ENCODE assay signal across 17 mouse cellular contexts in the genomic region with DNA sequence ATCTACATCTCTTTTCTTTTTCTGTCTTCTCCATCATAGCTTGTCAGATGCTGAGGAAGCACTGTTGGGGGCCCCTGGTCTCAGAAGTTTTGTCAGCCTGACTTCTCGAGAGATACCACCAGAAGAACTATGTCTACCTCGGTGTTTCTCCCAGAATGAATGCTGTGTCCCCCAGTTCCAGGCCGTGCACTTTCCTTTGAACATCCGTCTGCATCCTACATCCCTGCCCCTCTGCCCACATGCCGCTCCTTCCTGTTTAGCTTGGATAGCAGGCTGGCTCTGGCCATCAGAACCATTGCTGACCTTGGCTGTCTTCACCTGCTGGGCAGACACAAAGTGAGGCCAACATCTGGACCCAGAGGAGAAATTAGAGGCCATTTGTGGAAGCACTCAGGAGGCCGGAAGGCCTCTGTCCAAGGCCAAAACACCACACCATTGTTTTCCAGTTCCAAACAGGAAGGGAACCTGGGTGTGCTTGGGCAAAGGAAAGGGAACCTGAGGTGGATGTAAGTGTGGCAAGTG. TPM values are rescaled to one million over a fixed set of nuclear protein-coding genes. Genes with fewer than 3 reads are reported as not detected.
DNase-seq lines count a peak whose midpoint lies in the region; ATAC-seq and TF ChIP-seq lines count a peak whose summit lies in the region.
"Had no signal": no experiment of that assay in that cellular context is flagged by ENCODE, and none has a peak within 500 bp of the region (broad histone marks: within the 10 kb centered on the region; RNA-seq: fewer than 3 reads in every experiment).

No protein-coding gene starts in this region.

- no peak for TF ChIP-seq CTCF in heart, adult 2 months (IDR thresholded peaks at IDR 0.05)
- TF ChIP-seq CTCF in E14TG2a.4 (conservative IDR thresholded peaks at IDR 0.05; ENCODE audit: low read length): no peak
- TF ChIP-seq CTCF in cortical plate, adult 2 months (IDR thresholded peaks at IDR 0.05; ENCODE audit: extremely low read depth, insufficient read depth, low read length): no peak

- peak overlapping the region; percentile 87 for H3K27ac ChIP-seq in heart, adult 2 months
- no peak overlapping the region for H3K27ac ChIP-seq in heart, embryonic 12.5 days (ENCODE audit: poor library complexity, severe bottlenecking)
- peak overlapping the region; percentile 45; the same call in 1 of the 2 replicates for H3K27ac ChIP-seq in cortical plate, adult 2 months (ENCODE audit: insufficient read depth, low read length)
- no peak overlapping the region; the same call in 1 of the 2 replicates for H3K27ac ChIP-seq in limb, embryonic 10.5 days
- H3K27ac ChIP-seq: hindbrain, embryonic 15.5 days; midbrain, embryonic 13.5 days had no signal

- H3K79me2 ChIP-seq in heart, adult 2 months (replicated peaks; ENCODE audit: control insufficient read depth, insufficient read depth, low read length): no peaks in the 10 kb centered on the region

- peak; percentile 92 for TF ChIP-seq EP300 in heart, adult 2 months (IDR thresholded peaks at IDR 0.05; ENCODE audit: insufficient read depth, low read depth, low read length)

- intact Hi-C loops in heart, adult 2 months (cut with DNase I): no loop called here

- H3K4me2 ChIP-seq in heart, embryonic 12.5 days: no peak overlapping the region
- H3K4me2 ChIP-seq: hindbrain, embryonic 15.5 days; midbrain, embryonic 13.5 days had no signal

- DNase-seq in heart, adult 2 months: peak; percentile 53 to 70
- DNase-seq in lung, postnatal 36 days: peak; percentile 12
- no peak for DNase-seq in urinary bladder, adult 18-20 months (ENCODE audit: low spot score in 2 of 2)
- DNase-seq in retina, postnatal 1 day: no peak
- no peak for DNase-seq in limb, embryonic 10.5 days (ENCODE audit: low spot score)
- DNase-seq: adrenal gland, adult 8-10 months; kidney, adult 8-10 months; left cerebral cortex, postnatal 4 days; spleen, adult 18-20 months had no signal

- no peak overlapping the region for H3K9ac ChIP-seq in heart, adult 2 months (ENCODE audit: low read depth, low read length)
- no peak overlapping the region for H3K9ac ChIP-seq in heart, embryonic 12.5 days
- H3K9ac ChIP-seq: hindbrain, embryonic 15.5 days; midbrain, embryonic 13.5 days had no signal

- no peak overlapping the region for H3K4me3 ChIP-seq in heart, adult 2 months
- H3K4me3 ChIP-seq in heart, embryonic 12.5 days: no peak overlapping the region
- peak overlapping the region; percentile 57 for H3K4me3 ChIP-seq in E14TG2a.4 (replicated peaks; ENCODE audit: low read length)
- no peak overlapping the region for H3K4me3 ChIP-seq in cortical plate, adult 2 months (ENCODE audit: insufficient read depth, low read length)
- no peak overlapping the region for H3K4me3 ChIP-seq in limb, embryonic 10.5 days
- H3K4me3 ChIP-seq: hindbrain, embryonic 15.5 days; midbrain, embryonic 13.5 days had no signal

- no peak for TF ChIP-seq POLR2A in heart, adult 2 months (IDR thresholded peaks at IDR 0.05; ENCODE audit: insufficient read depth, low read depth, low read length)
- no peak for TF ChIP-seq POLR2A in cortical plate, adult 2 months (IDR thresholded peaks at IDR 0.05; ENCODE audit: extremely low read depth, insufficient read depth, low read length)

- H3K36me3 ChIP-seq in heart, adult 2 months (ENCODE audit: control insufficient read depth, insufficient read depth, low read length): no peaks in the 10 kb centered on the region; the same call in 1 of the 2 replicates
- no peaks in the 10 kb centered on the region for H3K36me3 ChIP-seq in heart, embryonic 12.5 days
- H3K36me3 ChIP-seq in E14TG2a.4 (ENCODE audit: insufficient read depth, low read length): no peaks in the 10 kb centered on the region
- H3K36me3 ChIP-seq in limb, embryonic 10.5 days: no peaks in the 10 kb centered on the region
- H3K36me3 ChIP-seq: hindbrain, embryonic 15.5 days; midbrain, embryonic 13.5 days had no signal

- no peaks in the 10 kb centered on the region for H3K27me3 ChIP-seq in heart, adult 2 months (ENCODE audit: control insufficient read depth, insufficient read depth, low read length)
- H3K27me3 ChIP-seq in heart, embryonic 12.5 days (replicated peaks): no peaks in the 10 kb centered on the region
- H3K27me3 ChIP-seq in E14TG2a.4 (ENCODE audit: insufficient read depth, low read length): no peaks in the 10 kb centered on the region
- H3K27me3 ChIP-seq in limb, embryonic 10.5 days (ENCODE audit: low read depth, poor library complexity, severe bottlenecking): no peaks in the 10 kb centered on the region
- H3K27me3 ChIP-seq: hindbrain, embryonic 15.5 days; midbrain, embryonic 13.5 days had no signal

- peaks cover 11% of the 10 kb centered on the region; the same call in 1 of the 2 replicates for H3K4me1 ChIP-seq in heart, adult 2 months (ENCODE audit: control insufficient read depth, insufficient read depth, low read length)
- peaks cover 12% of the 10 kb centered on the region; the same call in 1 of the 2 replicates for H3K4me1 ChIP-seq in heart, embryonic 12.5 days (replicated peaks)
- peaks cover 72% of the 10 kb centered on the region for H3K4me1 ChIP-seq in E14TG2a.4 (replicated peaks; ENCODE audit: low read depth, low read length)
- H3K4me1 ChIP-seq in cortical plate, adult 2 months (ENCODE audit: control insufficient read depth, insufficient read depth, low read length): no peaks in the 10 kb centered on the region
- H3K4me1 ChIP-seq in limb, embryonic 10.5 days: peaks cover 6% of the 10 kb centered on the region; the same call in 1 of the 2 replicates
- H3K4me1 ChIP-seq: hindbrain, embryonic 15.5 days; midbrain, embryonic 13.5 days had no signal

- 37% methylated on average over 6 of the region's 6 CpGs for WGBS in heart, adult 2 months
- 70% methylated on average over 6 of the region's 6 CpGs for WGBS in heart, embryonic 12.5 days
- 66% methylated on average over 6 of the region's 6 CpGs for WGBS in limb, embryonic 10.5 days

- no peak for ATAC-seq in heart, embryonic 12.5 days (ENCODE audit: insufficient number of reproducible peaks, low FRiP score)
- ATAC-seq: midbrain, embryonic 13.5 days had no signal

- H3K9me3 ChIP-seq in heart, embryonic 12.5 days (replicated peaks): no peaks in the 10 kb centered on the region
- no peaks in the 10 kb centered on the region for H3K9me3 ChIP-seq in E14TG2a.4 (ENCODE audit: low read length)
- no peaks in the 10 kb centered on the region for H3K9me3 ChIP-seq in limb, embryonic 10.5 days (replicated peaks)
- H3K9me3 ChIP-seq: hindbrain, embryonic 15.5 days; midbrain, embryonic 13.5 days had no signal

RNA-seq across cellular contexts. Expression of a gene that starts 0.7 kb away (rescaled TPM):
- total RNA-seq in heart, adult 2 months (2021): 10 to 100 TPM in 1 of 2 experiments, 1 to 10 TPM in 1; 9.3 to 12.4 TPM
- polyA plus RNA-seq in heart, adult 2 months (2012; rRNA removed): 5.6 and 8.2 TPM in 2 replicates
- 7.2 and 8.2 TPM in 2 replicates for polyA plus RNA-seq in heart, embryonic 12.5 days (2016; fragmentation: Nextera tagmentation; extraction: Ambion mirVana)
- 35.3 and 36.2 TPM in 2 replicates for polyA plus RNA-seq in cortical plate, adult 2 months (2012; rRNA removed)
- 3.7 and 5.6 TPM in 2 replicates for polyA plus RNA-seq in limb, embryonic 10.5 days (2016; fragmentation: Nextera tagmentation; extraction: Ambion mirVana)

RNA-seq across cellular contexts. Expression of a gene that starts 6.3 kb away (rescaled TPM):
- not detected for total RNA-seq in heart, adult 2 months (2021)
- 0.27 TPM in 1 of 2 replicates, not detected in the other for polyA plus RNA-seq in heart, adult 2 months (2012; rRNA removed)
- polyA plus RNA-seq in heart, embryonic 12.5 days (2016; fragmentation: Nextera tagmentation; extraction: Ambion mirVana): not detected in 2 replicates
- 0.23 and 0.45 TPM in 2 replicates for polyA plus RNA-seq in cortical plate, adult 2 months (2012; rRNA removed)
- not detected in 2 replicates for polyA plus RNA-seq in limb, embryonic 10.5 days (2016; fragmentation: Nextera tagmentation; extraction: Ambion mirVana)
- total RNA-seq: adrenal gland, adult 8-10 months; common myeloid progenitor, adult 5-6 weeks; granulocyte monocyte progenitor cell, adult 5-6 weeks; left cerebral cortex, postnatal 4 days had no signal
- polyA plus RNA-seq: C2C12; hindbrain, embryonic 15.5 days; midbrain, embryonic 13.5 days had no signal

Comparison
In these comparisons a context has a peak if more than half of its experiments do, and no peak if none do; other contexts are left out.
1. H3K27ac ChIP-seq: peak in heart, adult 2 months (single experiment) and cortical plate, adult 2 months (single experiment); none in heart, embryonic 12.5 days (single experiment) and limb, embryonic 10.5 days (single experiment).
2. DNase-seq: peak in heart, adult 2 months (2 of 2) and lung, postnatal 36 days (single experiment); none in urinary bladder, adult 18-20 months (0 of 2), retina, postnatal 1 day (single experiment) and limb, embryonic 10.5 days (single experiment).